20 mouse cellular contexts compared by ENCODE assay signal in genomic region chr7:88322431-88322830, GRCm38 (mm10).
"Had no signal": no experiment of that assay in that cellular context is flagged by ENCODE, and none has a peak within 500 bp of the region (broad histone marks: within the 10 kb centered on the region; RNA-seq: fewer than 3 reads in every experiment).

No protein-coding gene starts in this region.

- H3K27me3 ChIP-seq: midbrain, embryonic 12.5 days; neural tube, embryonic 13.5 days; neural tube, embryonic 15.5 days; stomach, embryonic 15.5 days had no signal

- H3K27ac ChIP-seq: midbrain, embryonic 10.5 days; midbrain, embryonic 12.5 days; neural tube, embryonic 13.5 days; neural tube, embryonic 15.5 days; stomach, embryonic 15.5 days; stomach, postnatal 0 days had no signal

- H3K4me1 ChIP-seq: midbrain, embryonic 10.5 days; neural tube, embryonic 13.5 days had no signal

- H3K4me2 ChIP-seq: lung, embryonic 14.5 days; midbrain, embryonic 12.5 days; neural tube, embryonic 13.5 days; neural tube, embryonic 15.5 days; stomach, embryonic 15.5 days had no signal

- DNase-seq: lung, adult 18-20 months; lung, embryonic 14.5 days; lung, postnatal 10 days; lung, postnatal 4 days; midbrain, embryonic 14.5 days; retina, postnatal 1 day; right cerebral cortex, adult 18-20 months; right cerebral cortex, postnatal 25 days; right cerebral cortex, postnatal 4 days; thymus, adult 2 months; thymus, postnatal 25 days; thymus, postnatal 4 days had no signal

- H3K36me3 ChIP-seq: midbrain, embryonic 10.5 days; midbrain, embryonic 12.5 days; neural tube, embryonic 13.5 days; neural tube, embryonic 15.5 days; stomach, embryonic 15.5 days had no signal

- H3K9ac ChIP-seq: lung, embryonic 14.5 days; midbrain, embryonic 12.5 days; neural tube, embryonic 13.5 days; neural tube, embryonic 15.5 days; stomach, embryonic 15.5 days had no signal

- H3K9me3 ChIP-seq: midbrain, embryonic 10.5 days; midbrain, embryonic 12.5 days; neural tube, embryonic 13.5 days; neural tube, embryonic 15.5 days; stomach, embryonic 15.5 days had no signal

- H3K4me3 ChIP-seq: midbrain, embryonic 10.5 days; midbrain, embryonic 12.5 days; myocyte; neural tube, embryonic 13.5 days; neural tube, embryonic 15.5 days; stomach, embryonic 15.5 days had no signal

- ATAC-seq: midbrain, embryonic 16.5 days had no signal
